Mouse (Mus musculus) stomach, embryonic 15.5 days (tissue): Measurements from ENCODE around the gene Aox4. TPM values are rescaled to one million over a fixed set of nuclear protein-coding genes. Genes with fewer than 3 reads are reported as not detected.

Source experiments
- ATAC-seq: fragments of 200-750 bp; cut with Nextera tagmentation; 2 replicates; pipeline ENCODE4 v1.8.0; 2017; ENCODE audit warnings: low read depth, moderate number of reproducible peaks, moderate TSS enrichment; ENCODE audit not compliant: insufficient read depth, low FRiP score
- H3K27ac ChIP-seq: fragments of 300-500 bp; sonication (generic); 2 replicates; pipeline ENCODE4 v1.5.1; 2015; ENCODE audit warnings: mild to moderate bottlenecking, inconsistent platforms
- H3K27me3 ChIP-seq: fragments of 300-500 bp; sonication (generic); replicated peaks from 2 replicates; pipeline ENCODE4 v1.6.1; 2015; ENCODE audit warnings: inconsistent platforms
- H3K36me3 ChIP-seq: fragments of 300-500 bp; sonication (generic); 2 replicates; pipeline ENCODE4 v1.6.1; 2015; ENCODE audit warnings: inconsistent platforms
- H3K4me1 ChIP-seq: fragments of 300-500 bp; sonication (generic); 2 replicates; pipeline ENCODE4 v1.6.1; 2015; ENCODE audit warnings: inconsistent platforms
- H3K4me2 ChIP-seq: fragments of 300-500 bp; sonication (generic); 2 replicates; pipeline ENCODE4 v1.6.1; 2015; ENCODE audit warnings: mild to moderate bottlenecking, inconsistent platforms
- H3K4me3 ChIP-seq: fragments of 300-500 bp; sonication (generic); replicated peaks from 2 replicates; pipeline ENCODE4 v1.5.1; 2015; ENCODE audit warnings: inconsistent platforms
- H3K9ac ChIP-seq: fragments of 300-500 bp; sonication (generic); 2 replicates; pipeline ENCODE4 v1.6.1; 2015; ENCODE audit warnings: inconsistent platforms
- H3K9me3 ChIP-seq: fragments of 300-500 bp; sonication (generic); 2 replicates; pipeline ENCODE4 v1.6.1; 2016; ENCODE audit warnings: inconsistent platforms
- WGBS: fragments of 180-500 bp; shearing (Covaris S2); methylation state at CpG from one replicate; pipeline ENCODE4 v1.1.7; 2015; 5-methylcytosine and 5-hydroxymethylcytosine counted together
- polyA plus RNA-seq: library from polyadenylated mRNA; unstranded; fragments of >200 nt; fragmentation: Nextera tagmentation; extraction: Ambion mirVana; gene quantifications from 2 replicates; pipeline ENCODE4 v1.2.1, GENCODE M21; 2015

Gene Aox4
- polyA plus RNA-seq, 1 experiment from 2014 or later: 0.13 TPM

DNA sequence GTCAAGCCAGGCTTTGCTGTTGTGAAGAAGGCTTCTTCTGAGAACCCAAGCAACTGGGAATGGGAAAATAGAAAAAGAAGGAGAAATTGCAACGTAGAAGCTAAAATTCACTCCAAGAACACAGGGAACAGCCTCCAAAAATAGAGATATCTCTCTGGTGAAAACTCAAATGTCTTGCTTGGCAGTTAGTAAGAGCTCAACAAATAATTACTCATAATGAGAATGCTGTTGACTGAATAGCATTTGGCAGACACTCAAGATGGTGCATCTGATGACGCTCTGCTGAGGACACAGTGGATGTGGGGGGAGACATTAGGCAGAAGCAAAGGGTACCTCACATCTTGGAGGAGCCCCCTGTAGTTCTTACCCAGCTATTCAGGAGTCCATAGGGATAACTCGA lies 77.9 kb downstream of the Aox4 start:
- H3K36me3 ChIP-seq: no peaks in the 10 kb centered on the region
- H3K4me3 ChIP-seq: no peak overlapping the region
- H3K27me3 ChIP-seq: no peaks in the 10 kb centered on the region
- ATAC-seq: no peak
- 70% methylated on average over 3 of the region's 3 CpGs for WGBS
- no peak overlapping the region for H3K27ac ChIP-seq
- 0 out of 2 replicates have a peak, but pooled peaks cover 12% of the 10 kb centered on the region for H3K4me1 ChIP-seq
- H3K9ac ChIP-seq: no peak overlapping the region
- H3K9me3 ChIP-seq: no peaks in the 10 kb centered on the region
- no peak overlapping the region for H3K4me2 ChIP-seq

DNA sequence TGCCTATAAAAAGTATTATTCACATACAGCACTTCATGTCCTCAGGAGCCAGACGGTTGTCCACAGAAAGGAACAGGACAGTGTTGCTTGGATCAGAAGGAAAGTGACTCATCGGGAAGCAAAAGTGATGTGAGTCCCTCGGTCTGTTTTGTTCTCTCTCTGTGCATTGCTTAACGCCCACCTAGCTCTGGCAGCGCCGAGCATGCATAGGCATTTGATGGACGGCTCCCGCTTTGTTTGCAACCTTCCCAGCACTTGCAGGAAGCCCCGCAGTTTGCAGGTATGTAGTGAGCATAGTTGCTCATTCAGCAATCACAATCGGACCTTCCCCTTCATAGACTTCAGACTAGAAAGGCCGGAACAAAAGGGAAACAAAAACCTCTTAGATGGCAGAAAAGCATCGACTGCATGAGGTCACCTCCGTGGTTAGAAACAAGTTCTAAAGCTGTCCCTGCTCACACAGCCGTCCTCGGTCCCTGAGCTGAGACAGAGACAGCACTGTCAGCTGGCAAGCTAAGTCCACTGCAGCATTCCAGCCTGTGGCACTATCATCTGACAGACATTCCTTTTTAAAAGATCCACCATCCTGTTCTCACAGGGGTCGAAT lies 79.8 kb downstream of the Aox4 start:
- 43% methylated on average over 16 of the region's 16 CpGs for WGBS
- Histone ChIP-seq H3K4me2 (no peak overlapping the region), H3K9ac (no peak overlapping the region), H3K27ac (no peak overlapping the region), H3K4me1 (0 out of 2 replicates have a peak, but pooled peaks cover 12% of the 10 kb centered on the region), H3K36me3 (no peaks in the 10 kb centered on the region), H3K9me3 (no peaks in the 10 kb centered on the region), H3K27me3 (no peaks in the 10 kb centered on the region), H3K4me3 (no peak overlapping the region)
- ATAC-seq: no peak

DNA sequence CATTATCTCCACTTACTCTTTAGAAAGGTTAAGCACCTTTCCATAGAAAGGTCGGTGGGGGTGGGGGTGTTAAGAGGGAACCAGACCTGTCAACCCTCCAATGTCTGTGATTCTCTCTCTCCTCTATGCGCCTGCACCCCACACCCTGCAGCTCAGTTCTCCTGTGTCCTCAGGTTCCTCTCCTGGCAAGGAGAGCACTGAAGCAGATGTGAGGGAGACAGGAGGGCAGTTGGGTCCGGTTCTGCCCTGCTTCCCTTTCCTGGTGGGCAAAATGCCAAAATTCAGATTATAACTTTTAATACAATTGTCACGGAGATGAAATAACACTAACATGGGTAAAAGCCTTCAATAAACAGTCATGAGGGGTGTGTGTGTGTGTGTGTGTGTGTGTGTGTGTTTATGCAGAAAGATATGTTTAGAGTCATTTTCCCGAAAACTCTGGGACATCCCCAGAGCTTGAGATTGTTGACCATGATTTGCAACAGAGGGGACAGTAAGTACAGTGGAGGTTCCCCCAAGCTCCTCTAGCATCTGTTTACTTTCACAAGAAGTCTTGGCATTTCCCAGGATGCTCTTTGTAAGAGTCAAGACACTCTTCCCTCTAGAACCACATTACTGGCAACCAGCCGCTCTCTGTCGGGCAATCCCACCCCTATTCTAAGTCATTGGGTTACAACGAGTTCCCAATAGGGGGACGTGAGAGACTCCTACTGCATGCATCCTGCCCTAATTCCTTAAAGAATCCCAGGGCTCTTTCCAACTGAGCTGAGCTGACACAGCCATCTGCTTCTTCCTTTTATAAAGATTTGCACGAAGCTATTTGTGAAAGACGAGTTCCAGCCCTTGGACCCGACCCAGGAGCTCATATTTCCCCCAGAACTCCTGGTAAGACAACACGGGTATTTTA lies 81.5 kb downstream of the Aox4 start:
- 38% methylated on average over 13 of the region's 13 CpGs for WGBS
- Histone ChIP-seq H3K27ac (peak overlapping the region; percentile 82), H3K36me3 (no peaks in the 10 kb centered on the region), H3K9ac (no peak overlapping the region), H3K4me1 (0 out of 2 replicates have a peak, but pooled peaks cover 12% of the 10 kb centered on the region), H3K27me3 (no peaks in the 10 kb centered on the region), H3K9me3 (no peaks in the 10 kb centered on the region), H3K4me2 (no peak overlapping the region), H3K4me3 (no peak overlapping the region)
- peak; percentile 41; the same call in 1 of the 2 replicates for ATAC-seq

DNA sequence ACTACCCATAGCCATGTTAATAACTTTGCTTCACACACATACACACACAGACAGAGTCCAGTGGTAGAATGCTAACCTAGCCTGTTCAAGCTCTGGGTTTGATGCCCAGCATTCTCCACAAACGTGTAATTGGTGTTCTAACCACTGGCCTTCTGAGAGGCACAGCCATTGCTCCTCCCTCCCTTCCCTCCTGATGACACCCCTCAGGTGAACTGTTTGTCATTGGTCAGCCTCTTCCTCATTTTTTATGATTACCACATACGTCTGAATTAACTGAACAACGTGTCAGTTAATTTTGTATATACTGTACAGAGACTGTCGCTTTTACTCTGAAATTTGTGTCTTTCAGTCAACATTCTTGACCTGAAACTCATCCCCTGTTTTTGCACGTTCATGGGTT lies 84.5 kb downstream of the Aox4 start:
- ATAC-seq: no peak
- Histone ChIP-seq H3K27ac (no peak overlapping the region), H3K4me1 (0 out of 2 replicates have a peak, but pooled peaks cover 12% of the 10 kb centered on the region), H3K4me2 (no peak overlapping the region), H3K4me3 (no peak overlapping the region), H3K9ac (no peak overlapping the region), H3K27me3 (no peaks in the 10 kb centered on the region), H3K36me3 (no peaks in the 10 kb centered on the region), H3K9me3 (no peaks in the 10 kb centered on the region)
- WGBS: 74% methylated on average over 5 of the region's 5 CpGs

DNA sequence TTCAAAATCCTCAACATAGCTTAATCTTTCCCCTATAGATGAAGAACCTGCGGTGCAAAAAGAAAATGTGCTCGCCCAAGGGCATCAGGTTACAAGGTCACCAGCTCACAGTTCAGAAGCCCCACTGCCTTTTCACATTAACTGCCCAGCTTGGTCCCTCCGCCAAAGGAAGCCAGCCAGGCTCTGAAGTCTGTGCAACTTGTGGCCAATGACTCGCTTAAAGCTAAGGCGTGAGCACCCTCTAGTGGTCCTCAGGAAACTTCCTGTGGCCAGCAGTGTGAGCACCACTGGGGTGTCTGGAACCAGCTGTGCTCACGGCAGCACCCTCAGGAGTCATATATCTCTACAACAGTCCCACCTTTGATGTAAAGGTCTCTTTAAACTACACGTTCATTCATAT lies 86.1 kb downstream of the Aox4 start:
- Histone ChIP-seq H3K27me3 (no peaks in the 10 kb centered on the region), H3K4me3 (no peak overlapping the region), H3K27ac (no peak overlapping the region), H3K9me3 (no peaks in the 10 kb centered on the region), H3K4me1 (0 out of 2 replicates have a peak, but pooled peaks cover 11% of the 10 kb centered on the region), H3K4me2 (no peak overlapping the region), H3K9ac (no peak overlapping the region), H3K36me3 (no peaks in the 10 kb centered on the region)
- WGBS: 6% methylated on average over 7 of the region's 7 CpGs
- peak; percentile 37; the same call in 1 of the 2 replicates for ATAC-seq

DNA sequence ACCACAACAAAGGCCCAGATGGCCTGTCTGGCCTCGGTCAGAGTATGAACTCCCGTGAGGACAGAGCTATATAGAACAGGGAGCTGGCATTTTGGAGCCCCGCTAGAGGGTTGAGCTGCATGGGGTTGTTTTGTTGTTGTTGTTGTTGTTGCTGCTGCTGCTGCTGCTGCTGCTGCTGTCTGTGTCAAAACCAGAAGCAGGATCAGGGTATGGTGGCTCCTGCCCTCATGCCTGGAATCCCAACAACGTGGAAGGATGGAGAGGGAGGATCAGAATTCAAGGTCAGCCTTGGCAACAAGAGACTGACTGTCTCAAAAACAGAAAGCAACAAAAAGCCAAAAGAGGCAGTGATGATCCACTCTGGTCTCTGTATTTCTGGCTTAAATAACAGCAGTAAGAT lies 86.6 kb downstream of the Aox4 start:
- H3K4me1 ChIP-seq: 0 out of 2 replicates have a peak, but pooled peaks cover 6% of the 10 kb centered on the region
- no peak overlapping the region for H3K4me2 ChIP-seq
- H3K36me3 ChIP-seq: no peaks in the 10 kb centered on the region
- no peak for ATAC-seq
- H3K9me3 ChIP-seq: no peaks in the 10 kb centered on the region
- no peak overlapping the region for H3K27ac ChIP-seq
- H3K27me3 ChIP-seq: no peaks in the 10 kb centered on the region
- WGBS: 40% methylated on average over 4 of the region's 4 CpGs
- H3K4me3 ChIP-seq: no peak overlapping the region
- H3K9ac ChIP-seq: no peak overlapping the region

DNA sequence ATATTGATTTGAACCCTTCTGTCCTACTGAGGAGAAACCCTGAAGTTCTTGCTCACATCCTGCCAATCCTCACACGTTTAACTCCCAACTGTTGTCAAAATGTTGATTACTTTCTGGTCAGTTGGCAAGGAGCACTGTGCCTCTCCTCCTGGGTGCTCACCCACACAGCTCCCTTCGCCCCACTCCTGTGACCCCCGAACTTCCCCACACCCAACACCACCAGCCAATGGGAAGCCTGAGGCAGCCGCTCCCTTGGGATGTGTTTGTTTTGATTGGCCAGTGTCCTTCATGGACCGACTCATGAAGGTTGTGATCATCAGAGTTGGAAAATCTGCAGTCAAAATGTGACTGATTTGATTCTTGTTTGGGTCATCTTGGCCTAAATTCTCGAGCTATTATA lies 88.2 kb downstream of the Aox4 start:
- Histone ChIP-seq H3K9ac (no peak overlapping the region), H3K27me3 (no peaks in the 10 kb centered on the region), H3K9me3 (no peaks in the 10 kb centered on the region), H3K4me3 (no peak overlapping the region), H3K36me3 (no peaks in the 10 kb centered on the region), H3K4me2 (no peak overlapping the region), H3K27ac (no peak overlapping the region), H3K4me1 (0 out of 2 replicates have a peak, but pooled peaks cover 2% of the 10 kb centered on the region)
- ATAC-seq: no peak
- WGBS: 71% methylated on average over 6 of the region's 6 CpGs

DNA sequence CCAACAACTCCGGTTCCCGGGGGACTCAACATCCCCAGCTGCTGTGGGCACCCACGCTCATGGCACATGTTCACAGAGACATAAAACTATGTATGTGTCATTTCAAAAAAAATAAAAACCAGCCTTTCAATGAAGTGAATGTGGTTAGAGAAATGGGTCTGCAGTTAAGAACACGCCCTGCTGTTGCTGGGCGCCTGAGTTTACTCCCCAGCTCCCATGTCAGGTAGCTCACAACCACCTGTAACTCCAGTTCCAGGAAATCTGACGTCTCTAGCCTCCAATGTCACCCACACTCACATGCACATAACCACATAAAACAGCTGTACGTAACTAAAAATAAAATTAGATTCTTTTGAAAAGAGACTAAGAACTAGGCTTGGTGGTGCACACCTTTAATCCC lies 90.9 kb downstream of the Aox4 start:
- Histone ChIP-seq H3K27me3 (no peaks in the 10 kb centered on the region), H3K9me3 (no peaks in the 10 kb centered on the region), H3K4me3 (no peak overlapping the region), H3K4me1 (peaks cover 12% of the 10 kb centered on the region; the same call in 1 of the 2 replicates), H3K36me3 (no peaks in the 10 kb centered on the region), H3K9ac (no peak overlapping the region), H3K4me2 (no peak overlapping the region), H3K27ac (no peak overlapping the region)
- 92% methylated on average over 7 of the region's 7 CpGs for WGBS
- no peak for ATAC-seq

DNA sequence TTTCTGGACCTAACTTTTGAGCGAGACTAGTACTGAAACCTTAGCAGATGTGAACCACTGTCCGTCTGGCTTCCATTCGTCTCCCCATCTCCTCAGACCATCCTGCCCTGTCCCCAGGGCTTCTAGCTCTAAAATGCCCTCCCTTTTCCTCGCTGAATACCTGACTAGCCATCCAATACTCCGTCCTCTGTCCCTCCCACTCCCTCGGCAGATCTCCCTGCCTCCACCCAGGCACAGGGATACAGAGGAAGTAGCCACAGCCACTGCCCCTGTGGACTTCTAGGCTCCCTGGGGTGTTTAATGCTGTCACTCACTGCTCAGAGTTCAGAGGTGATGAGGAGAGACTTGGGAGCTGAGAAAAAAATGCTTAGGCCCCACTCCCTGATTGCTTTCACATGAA lies 91.8 kb downstream of the Aox4 start:
- H3K4me3 ChIP-seq: no peak overlapping the region
- H3K27ac ChIP-seq: no peak overlapping the region
- no peak for ATAC-seq
- H3K36me3 ChIP-seq: no peaks in the 10 kb centered on the region
- H3K9me3 ChIP-seq: no peaks in the 10 kb centered on the region
- 79% methylated on average over 6 of the region's 6 CpGs for WGBS
- H3K4me2 ChIP-seq: no peak overlapping the region
- H3K27me3 ChIP-seq: no peaks in the 10 kb centered on the region
- H3K9ac ChIP-seq: no peak overlapping the region
- H3K4me1 ChIP-seq: peaks cover 12% of the 10 kb centered on the region; the same call in 1 of the 2 replicates

DNA sequence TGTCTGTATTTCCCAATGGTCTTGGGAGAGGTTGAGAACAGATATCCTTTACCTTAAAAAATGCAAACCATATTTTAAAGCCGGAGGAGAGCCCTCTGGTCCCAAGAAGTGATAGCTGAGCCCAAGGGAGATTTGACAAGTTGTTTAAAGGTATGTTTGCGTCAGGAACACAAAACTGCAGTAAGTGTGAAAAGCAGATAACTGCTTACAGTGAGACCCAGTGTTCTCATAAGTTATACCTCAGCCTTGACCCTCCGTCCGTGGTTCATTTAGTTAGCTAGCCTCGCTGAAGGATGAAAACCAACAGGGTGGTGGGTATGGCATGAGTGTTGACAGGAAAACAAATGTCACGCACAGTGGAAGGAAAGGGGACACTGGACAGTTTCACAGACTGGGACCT lies 92.8 kb downstream of the Aox4 start:
- no peak overlapping the region for H3K27ac ChIP-seq
- no peaks in the 10 kb centered on the region for H3K36me3 ChIP-seq
- no peaks in the 10 kb centered on the region for H3K27me3 ChIP-seq
- 83% methylated on average over 6 of the region's 6 CpGs for WGBS
- ATAC-seq: no peak
- H3K9me3 ChIP-seq: no peaks in the 10 kb centered on the region
- peaks cover 12% of the 10 kb centered on the region; the same call in 1 of the 2 replicates for H3K4me1 ChIP-seq
- no peak overlapping the region for H3K4me3 ChIP-seq
- no peak overlapping the region for H3K9ac ChIP-seq
- H3K4me2 ChIP-seq: no peak overlapping the region

DNA sequence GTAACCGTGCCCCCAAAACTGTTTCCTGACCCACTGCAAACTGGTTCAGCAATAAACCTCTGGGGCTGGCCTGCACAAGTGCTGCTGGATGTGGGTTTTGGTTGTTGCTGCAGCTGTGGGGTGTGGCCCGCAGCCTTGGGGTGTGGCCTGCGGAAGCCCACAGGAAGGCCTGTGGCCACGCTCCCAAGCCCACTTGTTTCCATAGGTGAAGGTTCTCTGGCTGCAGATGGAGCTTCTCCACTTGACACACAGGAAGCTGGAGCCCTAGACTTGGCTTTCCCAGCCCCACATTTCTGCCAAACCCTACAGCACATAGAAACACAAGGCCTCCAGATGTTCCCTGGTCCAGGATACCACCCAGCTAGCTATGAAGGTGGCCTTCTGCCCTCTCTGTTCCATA lies 93.5 kb downstream of the Aox4 start:
- 52% methylated on average over 4 of the region's 4 CpGs for WGBS

DNA sequence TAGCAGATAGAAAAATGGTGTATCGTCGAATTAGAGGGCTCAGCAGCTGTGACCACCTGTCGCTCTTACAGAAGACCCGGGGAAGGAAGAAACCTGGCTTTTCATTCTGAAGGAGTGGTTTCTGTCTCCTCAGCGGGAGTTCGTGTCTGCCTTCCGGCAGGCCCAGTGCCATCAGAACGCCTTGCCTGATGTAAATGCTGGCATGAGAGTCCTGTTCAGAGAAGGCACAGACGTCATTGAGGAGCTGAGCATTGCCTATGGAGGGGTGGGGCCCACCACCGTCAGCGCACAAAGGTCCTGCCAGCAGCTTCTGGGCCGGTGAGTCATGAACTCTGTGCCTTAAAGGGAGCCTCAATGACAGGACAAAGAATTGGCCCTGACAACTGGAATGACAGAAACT lies 94.1 kb downstream of the Aox4 start:
- WGBS: 36% methylated on average over 12 of the region's 12 CpGs
- no peak overlapping the region for H3K9ac ChIP-seq
- ATAC-seq: peak; percentile 40; the same call in 1 of the 2 replicates

More for the DNA sequence above, 93.5 kb downstream of the Aox4 start:
- Histone ChIP-seq H3K27ac (peak overlapping the region; percentile 72), H3K27me3 (no peaks in the 10 kb centered on the region), H3K36me3 (no peaks in the 10 kb centered on the region), H3K4me3 (no peak overlapping the region), H3K9me3 (no peaks in the 10 kb centered on the region), H3K4me1 (peaks cover 12% of the 10 kb centered on the region; the same call in 1 of the 2 replicates), H3K4me2 (0 out of 2 replicates have a peak overlapping the region, but pooled peaks have one; percentile 12), H3K9ac (no peak overlapping the region)
- ATAC-seq: peak; percentile 61; the same call in 1 of the 2 replicates

More for the DNA sequence above, 94.1 kb downstream of the Aox4 start:
- no peaks in the 10 kb centered on the region for H3K9me3 ChIP-seq
- H3K4me1 ChIP-seq: peaks cover 12% of the 10 kb centered on the region; the same call in 1 of the 2 replicates
- no peaks in the 10 kb centered on the region for H3K27me3 ChIP-seq
- H3K4me3 ChIP-seq: no peak overlapping the region
- H3K36me3 ChIP-seq: no peaks in the 10 kb centered on the region
- no peak overlapping the region for H3K4me2 ChIP-seq
- peak overlapping the region; percentile 72 for H3K27ac ChIP-seq
